ENCODE assay signal across 20 mouse cellular contexts in genomic region chr13:93861211-93861610, GRCm38 (mm10).
DNase-seq lines count a peak whose midpoint lies in the region; ATAC-seq and TF ChIP-seq lines count a peak whose summit lies in the region.
"Had no signal": no experiment of that assay in that cellular context is flagged by ENCODE, and none has a peak within 500 bp of the region (broad histone marks: within the 10 kb centered on the region; RNA-seq: fewer than 3 reads in every experiment).

No protein-coding gene starts in this region.

- no peak overlapping the region for H3K4me2 ChIP-seq in liver, embryonic 14.5 days (ENCODE audit: low read depth)
- H3K4me2 ChIP-seq: embryonic facial prominence, embryonic 12.5 days; forebrain, embryonic 15.5 days; hindbrain, embryonic 13.5 days had no signal

- WGBS in liver, embryonic 14.5 days (ENCODE audit: insufficient replicate concordance) = 15% methylated on average over 2 of the region's 2 CpGs

- H3K27ac ChIP-seq in liver, embryonic 14.5 days = no peak overlapping the region
- H3K27ac ChIP-seq: embryonic facial prominence, embryonic 12.5 days; forebrain, embryonic 15.5 days; heart, embryonic 10.5 days; hindbrain, embryonic 13.5 days; hindbrain, postnatal 0 days had no signal

- peak; percentile 64 for DNase-seq in heart, adult 11 months
- no peak for DNase-seq in heart, adult 18-20 months
- DNase-seq in liver = peak; percentile 23
- DNase-seq in liver, embryonic 14.5 days (ENCODE audit: low read depth in 3 of 3, low spot score in 3 of 3) = peak in 1 of 3 experiments; percentile 37
- no peak for DNase-seq in adrenal gland, postnatal 36 days
- no peak for DNase-seq in cerebellum, postnatal 14 days
- DNase-seq in lung, postnatal 25 days (ENCODE audit: low spot score) = no peak
- DNase-seq: adrenal gland, adult 2 months; adrenal gland, postnatal 25 days; cerebellum, adult 11-12 months; cerebellum, adult 9-10 months; gastrocnemius, postnatal 14 days; heart, postnatal 14 days had no signal

- H3K9me3 ChIP-seq in liver, embryonic 14.5 days (ENCODE audit: control insufficient read depth, low read length) = no peaks in the 10 kb centered on the region
- H3K9me3 ChIP-seq: embryonic facial prominence, embryonic 12.5 days; forebrain, embryonic 15.5 days; heart, embryonic 10.5 days; hindbrain, embryonic 13.5 days had no signal

- H3K4me1 ChIP-seq in liver, embryonic 14.5 days (replicated peaks; ENCODE audit: control insufficient read depth in 2 of 2, insufficient read depth in 2 of 2, low read length in 1 of 2) = peaks cover 0 to 11% of the 10 kb centered on the region in 2 experiments; a peak in 2 of 4 replicates
- H3K4me1 ChIP-seq: forebrain, embryonic 15.5 days; hindbrain, embryonic 13.5 days had no signal

- no peaks in the 10 kb centered on the region for H3K36me3 ChIP-seq in liver, embryonic 14.5 days (replicated peaks; ENCODE audit: control insufficient read depth, insufficient read depth, low read depth)
- H3K36me3 ChIP-seq: embryonic facial prominence, embryonic 12.5 days; forebrain, embryonic 15.5 days; heart, embryonic 10.5 days; hindbrain, embryonic 13.5 days had no signal

- no peaks in the 10 kb centered on the region for H3K27me3 ChIP-seq in liver, embryonic 14.5 days (ENCODE audit: control insufficient read depth, insufficient read depth, low read length)
- H3K27me3 ChIP-seq: CH12.LX; embryonic facial prominence, embryonic 12.5 days; forebrain, embryonic 15.5 days; hindbrain, embryonic 13.5 days had no signal

- no peak overlapping the region for H3K4me3 ChIP-seq in liver, embryonic 14.5 days (ENCODE audit: insufficient read depth in 1 of 2, low read depth in 2 of 2, low read length in 2 of 2)
- H3K4me3 ChIP-seq: embryonic facial prominence, embryonic 12.5 days; forebrain, embryonic 15.5 days; heart, embryonic 10.5 days; hindbrain, embryonic 13.5 days had no signal

- ATAC-seq in liver, embryonic 14.5 days (ENCODE audit: insufficient read depth) = peak; percentile 50; the same call in 1 of the 2 replicates
- ATAC-seq in megakaryocyte-erythroid progenitor cell, adult 5-6 weeks (replicated peaks; ENCODE audit: low FRiP score, low TSS enrichment, poor library complexity, severe bottlenecking) = peak; percentile 68
- ATAC-seq: forebrain, embryonic 15.5 days; hindbrain, postnatal 0 days had no signal

- no peak overlapping the region for H3K9ac ChIP-seq in liver, embryonic 14.5 days (replicated peaks)
- H3K9ac ChIP-seq: embryonic facial prominence, embryonic 12.5 days; forebrain, embryonic 15.5 days; hindbrain, embryonic 13.5 days had no signal

- TF ChIP-seq EP300 in liver, embryonic 14.5 days (IDR thresholded peaks at IDR 0.05; ENCODE audit: low read depth) = no peak

- no peak for TF ChIP-seq CTCF in liver, embryonic 14.5 days (IDR thresholded peaks at IDR 0.05; ENCODE audit: low read depth)

Comparison
In these comparisons a context has a peak if more than half of its experiments do, and no peak if none do; other contexts are left out.
1. DNase-seq: peak in heart, adult 11 months (single experiment) and liver (single experiment); none in heart, adult 18-20 months (0 of 2), adrenal gland, postnatal 36 days (0 of 2), cerebellum, postnatal 14 days (0 of 2) and lung, postnatal 25 days (single experiment).